In the genomic region with DNA sequence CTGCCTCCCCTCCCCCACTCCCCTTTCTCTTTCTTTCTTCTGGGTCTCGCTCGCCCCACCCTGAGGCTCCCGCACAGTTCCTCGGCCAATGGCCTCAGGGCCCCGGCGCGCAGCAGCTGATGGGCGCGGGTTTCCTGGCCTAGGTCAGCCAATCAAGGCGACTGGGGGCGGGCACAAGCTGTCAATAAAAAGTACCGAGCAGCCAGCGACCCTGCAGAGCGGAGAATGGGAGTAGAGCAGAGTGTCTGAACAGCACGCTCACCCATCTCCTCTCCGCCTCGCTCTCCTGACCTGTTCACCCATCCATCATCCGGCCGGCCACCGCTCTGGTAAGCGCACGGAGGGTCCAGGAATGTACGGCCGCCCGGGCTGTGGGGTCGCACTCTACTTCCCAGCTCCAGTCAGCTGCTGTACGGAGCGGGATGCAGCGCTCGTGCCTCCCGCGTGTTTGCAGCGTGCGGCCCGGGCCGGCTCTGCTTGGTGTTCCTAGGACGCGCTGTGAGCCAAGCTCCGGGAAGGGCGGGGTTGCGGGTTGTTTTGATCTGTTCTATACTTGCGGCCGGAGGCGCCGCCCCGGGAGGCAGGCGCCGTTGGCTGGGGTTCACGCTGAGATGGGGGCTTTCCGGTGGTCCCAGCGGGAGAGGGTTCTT, we compare ENCODE assay signal across 8 mouse cellular contexts. TPM values are rescaled to one million over a fixed set of nuclear protein-coding genes. Genes with fewer than 3 reads are reported as not detected.
DNase-seq lines count a peak whose midpoint lies in the region; ATAC-seq and TF ChIP-seq lines count a peak whose summit lies in the region.

TSS of gene Glul (plus strand) at position 214 of the 650 bp plus-strand sequence.
TSS of gene Teddm2 (minus strand) at position 498 of the 650 bp plus-strand sequence.

- peak; percentile 76 for TF ChIP-seq EP300 in liver, postnatal 0 days (IDR thresholded peaks at IDR 0.05; ENCODE audit: low read depth)

- no peaks in the 10 kb centered on the region for H3K9me3 ChIP-seq in E14TG2a.4 (ENCODE audit: low read length)
- no peaks in the 10 kb centered on the region for H3K9me3 ChIP-seq in forebrain, embryonic 13.5 days (replicated peaks)
- H3K9me3 ChIP-seq in liver, postnatal 0 days (ENCODE audit: low read length): no peaks in the 10 kb centered on the region
- no peaks in the 10 kb centered on the region for H3K9me3 ChIP-seq in neural tube, embryonic 14.5 days (ENCODE audit: control insufficient read depth, low read length)

- peak; percentile 97 for ATAC-seq in forebrain, embryonic 13.5 days
- ATAC-seq in liver, postnatal 0 days: peak; percentile 89
- ATAC-seq in neural tube, embryonic 14.5 days (ENCODE audit: low read depth): peak; percentile 98

- H3K36me3 ChIP-seq in E14TG2a.4 (ENCODE audit: insufficient read depth, low read length): peaks cover 26% of the 10 kb centered on the region
- H3K36me3 ChIP-seq in forebrain, embryonic 13.5 days (ENCODE audit: poor library complexity, severe bottlenecking): peaks cover 21% of the 10 kb centered on the region
- H3K36me3 ChIP-seq in liver, postnatal 0 days (replicated peaks; ENCODE audit: insufficient read depth, low read length): peaks cover 22% of the 10 kb centered on the region
- H3K36me3 ChIP-seq in neural tube, embryonic 14.5 days (ENCODE audit: control insufficient read depth, insufficient read depth, low read length): peaks cover 14% of the 10 kb centered on the region; the same call in 1 of the 2 replicates

- peak within 1 kb of the TSS; percentile 97 for H3K27ac ChIP-seq in forebrain, embryonic 13.5 days
- peak within 1 kb of the TSS; percentile 98 for H3K27ac ChIP-seq in liver, postnatal 0 days (ENCODE audit: low read depth)
- peak within 1 kb of the TSS; percentile 98 for H3K27ac ChIP-seq in neural tube, embryonic 14.5 days (ENCODE audit: low read depth, low read length)

- peak; percentile 89 for DNase-seq in c-Kit-positive CD71-positive TER-119-positive erythroid progenitor cells, embryonic 14.5 days (ENCODE audit: low spot score)
- DNase-seq in heart, postnatal 10 days: peak; percentile 97
- peak; percentile 92 for DNase-seq in large intestine, adult 2 months (ENCODE audit: low read depth, low spot score)
- peak; percentile 95 for DNase-seq in liver, postnatal 0 days
- peak; percentile 95 for DNase-seq in testis, postnatal 10 days (ENCODE audit: low spot score)

- peak within 1 kb of the TSS; percentile 91 for H3K4me3 ChIP-seq in E14TG2a.4 (replicated peaks; ENCODE audit: low read length)
- peak within 1 kb of the TSS; percentile 59 for H3K4me3 ChIP-seq in forebrain, embryonic 13.5 days
- peak within 1 kb of the TSS; percentile 91 for H3K4me3 ChIP-seq in liver, postnatal 0 days (ENCODE audit: low read depth, low read length)
- H3K4me3 ChIP-seq in neural tube, embryonic 14.5 days (ENCODE audit: low read depth, low read length): peak within 1 kb of the TSS; percentile 95

- TF ChIP-seq CTCF in E14TG2a.4 (conservative IDR thresholded peaks at IDR 0.05; ENCODE audit: low read length): no peak
- no peak for TF ChIP-seq CTCF in liver, postnatal 0 days (IDR thresholded peaks at IDR 0.05; ENCODE audit: low read depth)

- WGBS in forebrain, embryonic 13.5 days: under 1% methylated on average over 50 of the region's 51 CpGs
- under 1% methylated on average over 51 of the region's 51 CpGs for WGBS in large intestine, adult 2 months
- under 1% methylated on average over 51 of the region's 51 CpGs for WGBS in liver, postnatal 0 days (ENCODE audit: insufficient replicate concordance)
- under 1% methylated on average over 49 of the region's 51 CpGs for WGBS in neural tube, embryonic 14.5 days

- H3K4me2 ChIP-seq in forebrain, embryonic 13.5 days: peak within 1 kb of the TSS; percentile 81
- H3K4me2 ChIP-seq in liver, postnatal 0 days (ENCODE audit: low read depth, low read length): peak within 1 kb of the TSS; percentile 66
- peak within 1 kb of the TSS; percentile 93 for H3K4me2 ChIP-seq in neural tube, embryonic 14.5 days (ENCODE audit: low read depth, low read length)

- H3K27me3 ChIP-seq in E14TG2a.4 (ENCODE audit: insufficient read depth, low read length): no peaks in the 10 kb centered on the region
- H3K27me3 ChIP-seq in forebrain, embryonic 13.5 days: no peaks in the 10 kb centered on the region
- H3K27me3 ChIP-seq in liver, postnatal 0 days (ENCODE audit: insufficient read depth, low read length): no peaks in the 10 kb centered on the region
- H3K27me3 ChIP-seq in neural tube, embryonic 14.5 days (ENCODE audit: control insufficient read depth, insufficient read depth, low read length): no peaks in the 10 kb centered on the region

- peak within 1 kb of the TSS; percentile 78 for H3K9ac ChIP-seq in forebrain, embryonic 13.5 days
- H3K9ac ChIP-seq in liver, postnatal 0 days (replicated peaks): peak within 1 kb of the TSS; percentile 96
- H3K9ac ChIP-seq in neural tube, embryonic 14.5 days (replicated peaks; ENCODE audit: low read depth, low read length): peak within 1 kb of the TSS; percentile 90

- peaks cover 72% of the 10 kb centered on the region for H3K4me1 ChIP-seq in E14TG2a.4 (replicated peaks; ENCODE audit: low read depth, low read length)
- H3K4me1 ChIP-seq in forebrain, embryonic 13.5 days: peaks cover 42% of the 10 kb centered on the region
- H3K4me1 ChIP-seq in liver, postnatal 0 days (ENCODE audit: insufficient read depth): peaks cover 18% of the 10 kb centered on the region
- peaks cover 22% of the 10 kb centered on the region for H3K4me1 ChIP-seq in neural tube, embryonic 14.5 days (ENCODE audit: control insufficient read depth, insufficient read depth, low read length)

- intact Hi-C loops in heart, postnatal 10 days (cut with DNase I): loop anchor here (1.0 to 10.0 kb wide), 3 partner anchors 19 to 825 kb away; no protein-coding TSS in a partner anchor

RNA-seq across cellular contexts. Expression of gene Glul, which starts in this region (rescaled TPM):
- polyA plus RNA-seq in forebrain, embryonic 13.5 days (2015; fragmentation: Nextera tagmentation; extraction: Ambion mirVana): 106 and 121 TPM in 2 replicates
- total RNA-seq in heart, postnatal 10 days (2021): 100 to 1,000 TPM; 208 to 345 TPM
- polyA plus RNA-seq in large intestine, adult 2 months (2012; rRNA removed): 43.2 and 49.3 TPM in 2 replicates
- 305 and 310 TPM in 2 replicates for polyA plus RNA-seq in liver, postnatal 0 days (2015; fragmentation: Nextera tagmentation; extraction: Ambion mirVana)
- 191 and 226 TPM in 2 replicates for polyA plus RNA-seq in neural tube, embryonic 14.5 days (2014; fragmentation: Nextera tagmentation; extraction: Ambion mirVana)

RNA-seq across cellular contexts. Expression of gene Teddm2, which starts in this region (rescaled TPM):
- 1.0 and 1.3 TPM in 2 replicates for polyA plus RNA-seq in forebrain, embryonic 13.5 days (2015; fragmentation: Nextera tagmentation; extraction: Ambion mirVana)
- total RNA-seq in heart, postnatal 10 days (2021): under 1 TPM; 0.30 to 0.69 TPM
- 0.19 and 0.30 TPM in 2 replicates for polyA plus RNA-seq in large intestine, adult 2 months (2012; rRNA removed)
- polyA plus RNA-seq in liver, postnatal 0 days (2015; fragmentation: Nextera tagmentation; extraction: Ambion mirVana): 0.53 and 0.88 TPM in 2 replicates
- polyA plus RNA-seq in neural tube, embryonic 14.5 days (2014; fragmentation: Nextera tagmentation; extraction: Ambion mirVana): 1.3 TPM in 2 replicates

Comparison
In these comparisons a context has a peak if more than half of its experiments do, and no peak if none do; other contexts are left out.
1. Peak in every context shown above with its lines: DNase-seq, ATAC-seq, H3K4me3 ChIP-seq and H3K27ac ChIP-seq.